Mouse (Mus musculus) midbrain, embryonic 14.5 days (tissue): ENCODE results near the gene Tbx5. TPM values are rescaled to one million over a fixed set of nuclear protein-coding genes. Genes with fewer than 3 reads are reported as not detected.

Experiments used
- ATAC-seq: fragments of 200-750 bp; cut with Nextera tagmentation; 2 replicates; pipeline ENCODE4 v1.8.0; 2017; ENCODE audit warnings: moderate number of reproducible peaks, moderate library complexity; ENCODE audit not compliant: low FRiP score, low TSS enrichment
- DNase-seq: peaks from one replicate; pipeline ENCODE4 v3.0.0-alpha.2; 2015
- H3K27ac ChIP-seq: fragments of 300-500 bp; sonication (generic); replicated peaks from 2 replicates; pipeline ENCODE4 v1.5.1; 2014; ENCODE audit warnings: mild to moderate bottlenecking, low read depth, low read length, moderate library complexity
- H3K27me3 ChIP-seq: fragments of 300-500 bp; sonication (generic); 2 replicates; pipeline ENCODE4 v1.6.1; 2014; ENCODE audit warnings: low read length, control low read depth, mixed read lengths; ENCODE audit not compliant: control insufficient read depth, insufficient read depth
- H3K36me3 ChIP-seq: fragments of 300-500 bp; sonication (generic); 2 replicates; pipeline ENCODE4 v1.6.1; 2014; ENCODE audit warnings: low read length, control low read depth; ENCODE audit not compliant: control insufficient read depth, insufficient read depth
- H3K4me1 ChIP-seq: fragments of 300-500 bp; sonication (generic); 2 replicates; pipeline ENCODE4 v1.6.1; 2014; ENCODE audit warnings: mild to moderate bottlenecking, antibody characterized with exemption, low read length, control low read depth; ENCODE audit not compliant: control insufficient read depth, insufficient read depth
- H3K4me2 ChIP-seq: fragments of 300-500 bp; sonication (generic); 2 replicates; pipeline ENCODE4 v1.6.1; 2014; ENCODE audit warnings: mild to moderate bottlenecking, low read length, moderate library complexity
- H3K4me3 ChIP-seq: fragments of 300-500 bp; sonication (generic); replicated peaks from 2 replicates; pipeline ENCODE4 v1.5.1; 2014; ENCODE audit warnings: low read depth, low read length
- H3K9ac ChIP-seq: fragments of 300-500 bp; sonication (generic); replicated peaks from 2 replicates; pipeline ENCODE4 v1.6.1; 2014; ENCODE audit warnings: mild to moderate bottlenecking, low read length, moderate library complexity
- H3K9me3 ChIP-seq: fragments of 300-500 bp; sonication (generic); 2 replicates; pipeline ENCODE4 v1.6.1; 2016; ENCODE audit warnings: low read length, control low read depth, mixed read lengths; ENCODE audit not compliant: control insufficient read depth
- WGBS: fragments of 180-500 bp; shearing (Covaris S2); extraction: QIAGEN DNeasy Blood & Tissue Kit; methylation state at CpG from one replicate; pipeline ENCODE4 v1.1.7; 2014; 5-methylcytosine and 5-hydroxymethylcytosine counted together
- polyA plus RNA-seq: library from polyadenylated mRNA; unstranded; fragments of >200 nt; fragmentation: Nextera tagmentation; extraction: Ambion mirVana; gene quantifications from 2 replicates; pipeline ENCODE4 v1.2.1, GENCODE M21; 2014

The Tbx5 gene
- polyA plus RNA-seq = 0.11 TPM in 1 of 2 replicates, not detected in the other

- Histone ChIP-seq H3K9me3 (no peaks in the 10 kb centered on the region), H3K36me3 (no peaks in the 10 kb centered on the region), H3K27ac (no peak within 1 kb of the TSS), H3K4me2 (no peak within 1 kb of the TSS), H3K4me1 (no peaks in the 10 kb centered on the region), H3K27me3 (peaks cover 93% of the 10 kb centered on the region), H3K9ac (no peak within 1 kb of the TSS), H3K4me3 (no peak within 1 kb of the TSS)
- ATAC-seq = no peak
- WGBS = under 1% methylated on average over 16 of the region's 16 CpGs
- peak; percentile 20 for DNase-seq
Measured at GRCm38 (mm10) chr5:119832479-119832796, at the start of gene Tbx5. Tbx5 (plus strand) TSS chr5:119832668.

DNA sequence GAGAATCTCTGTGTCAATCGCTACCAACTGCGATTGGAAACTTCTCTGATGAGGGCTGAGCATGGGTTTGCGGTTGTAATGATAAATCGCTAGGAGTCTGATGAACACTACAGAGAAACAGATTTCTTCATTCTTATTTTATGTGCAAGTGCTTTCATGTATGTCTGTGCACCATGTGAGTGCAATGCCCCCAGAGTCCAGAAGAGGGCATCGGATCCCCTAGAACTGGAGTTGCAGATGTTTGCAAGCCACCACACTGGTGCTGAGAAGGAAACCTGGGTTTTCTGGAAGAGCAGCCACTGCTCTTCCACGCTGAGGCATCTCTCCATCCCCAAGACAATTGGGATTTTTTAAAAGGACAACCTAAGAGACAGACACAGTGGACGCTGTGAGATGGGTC lies 46.5 kb upstream of the Tbx5 start:
- no peak for DNase-seq
- no peaks in the 10 kb centered on the region for H3K4me1 ChIP-seq
- no peak for ATAC-seq
- H3K36me3 ChIP-seq = no peaks in the 10 kb centered on the region
- no peaks in the 10 kb centered on the region for H3K27me3 ChIP-seq
- H3K4me2 ChIP-seq = no peak overlapping the region
- no peak overlapping the region for H3K27ac ChIP-seq
- H3K9ac ChIP-seq = no peak overlapping the region
- no peak overlapping the region for H3K4me3 ChIP-seq
- H3K9me3 ChIP-seq = no peaks in the 10 kb centered on the region
- 88% methylated on average over 7 of the region's 7 CpGs for WGBS

DNA sequence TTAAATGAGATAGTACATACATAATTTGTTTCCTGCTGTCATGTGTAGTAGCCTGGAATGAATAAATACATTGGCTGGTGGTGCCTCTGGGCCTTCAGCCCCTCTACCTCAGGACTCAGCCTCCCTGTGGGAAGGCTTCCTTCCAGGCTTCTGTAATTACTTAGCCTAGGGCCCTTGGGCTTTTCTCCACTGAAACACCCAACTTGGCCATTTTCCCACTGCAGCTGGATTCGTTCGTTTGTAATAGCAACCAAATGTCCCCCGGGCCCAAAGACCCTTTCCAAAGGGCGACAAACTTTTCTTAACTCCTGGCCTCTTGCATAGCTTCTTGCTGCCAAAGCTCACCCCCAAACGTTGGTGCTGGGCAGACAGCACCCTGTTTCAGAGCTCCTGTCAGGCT lies 40.8 kb upstream of the Tbx5 start:
- H3K36me3 ChIP-seq = no peaks in the 10 kb centered on the region
- H3K4me2 ChIP-seq = no peak overlapping the region
- no peak for ATAC-seq
- DNase-seq = no peak
- 62% methylated on average over 5 of the region's 5 CpGs for WGBS
- no peak overlapping the region for H3K4me3 ChIP-seq
- H3K9ac ChIP-seq = no peak overlapping the region
- H3K9me3 ChIP-seq = no peaks in the 10 kb centered on the region
- H3K27ac ChIP-seq = no peak overlapping the region
- peaks cover 39% of the 10 kb centered on the region for H3K27me3 ChIP-seq
- H3K4me1 ChIP-seq = no peaks in the 10 kb centered on the region

- Histone ChIP-seq H3K4me1 (no peaks in the 10 kb centered on the region), H3K4me2 (no peak overlapping the region), H3K36me3 (no peaks in the 10 kb centered on the region), H3K9me3 (no peaks in the 10 kb centered on the region), H3K9ac (no peak overlapping the region), H3K4me3 (no peak overlapping the region), H3K27me3 (peaks cover 62% of the 10 kb centered on the region), H3K27ac (no peak overlapping the region)
- ATAC-seq (no peak), DNase-seq (no peak)
- 2% methylated on average over 4 of the region's 4 CpGs for WGBS
Measured at GRCm38 (mm10) chr5:119793972-119794371, 38.5 kb upstream of the Tbx5 start.

- DNase-seq = no peak
- under 1% methylated on average over 6 of the region's 6 CpGs for WGBS
- no peaks in the 10 kb centered on the region for H3K9me3 ChIP-seq
- H3K36me3 ChIP-seq = no peaks in the 10 kb centered on the region
- H3K27ac ChIP-seq = no peak overlapping the region
- no peak overlapping the region for H3K4me2 ChIP-seq
- H3K9ac ChIP-seq = no peak overlapping the region
- peaks cover 76% of the 10 kb centered on the region for H3K27me3 ChIP-seq
- no peak for ATAC-seq
- H3K4me3 ChIP-seq = no peak overlapping the region
- no peaks in the 10 kb centered on the region for H3K4me1 ChIP-seq
Measured at GRCm38 (mm10) chr5:119795376-119795775, 37.1 kb upstream of the Tbx5 start.

- H3K36me3 ChIP-seq = no peaks in the 10 kb centered on the region
- H3K9me3 ChIP-seq = no peaks in the 10 kb centered on the region
- no peak overlapping the region for H3K4me2 ChIP-seq
- WGBS = 6% methylated on average over 3 of the region's 3 CpGs
- no peak overlapping the region for H3K9ac ChIP-seq
- no peak overlapping the region for H3K4me3 ChIP-seq
- DNase-seq = no peak
- no peak overlapping the region for H3K27ac ChIP-seq
- H3K27me3 ChIP-seq = peaks cover 80% of the 10 kb centered on the region
- ATAC-seq = no peak
- no peaks in the 10 kb centered on the region for H3K4me1 ChIP-seq
Measured at GRCm38 (mm10) chr5:119795777-119796176, 36.7 kb upstream of the Tbx5 start.

GRCm38 (mm10) chr5:119796443-119797160 lies 35.9 kb upstream of the Tbx5 start:
- no peak overlapping the region for H3K4me2 ChIP-seq
- no peaks in the 10 kb centered on the region for H3K36me3 ChIP-seq
- H3K9ac ChIP-seq = no peak overlapping the region
- DNase-seq (no peak), ATAC-seq (no peak)
- 1% methylated on average over 33 of the region's 33 CpGs for WGBS
- H3K27ac ChIP-seq = no peak overlapping the region
- no peaks in the 10 kb centered on the region for H3K9me3 ChIP-seq
- H3K4me3 ChIP-seq = no peak overlapping the region
- H3K4me1 ChIP-seq = no peaks in the 10 kb centered on the region
- peaks cover 88% of the 10 kb centered on the region for H3K27me3 ChIP-seq

DNA sequence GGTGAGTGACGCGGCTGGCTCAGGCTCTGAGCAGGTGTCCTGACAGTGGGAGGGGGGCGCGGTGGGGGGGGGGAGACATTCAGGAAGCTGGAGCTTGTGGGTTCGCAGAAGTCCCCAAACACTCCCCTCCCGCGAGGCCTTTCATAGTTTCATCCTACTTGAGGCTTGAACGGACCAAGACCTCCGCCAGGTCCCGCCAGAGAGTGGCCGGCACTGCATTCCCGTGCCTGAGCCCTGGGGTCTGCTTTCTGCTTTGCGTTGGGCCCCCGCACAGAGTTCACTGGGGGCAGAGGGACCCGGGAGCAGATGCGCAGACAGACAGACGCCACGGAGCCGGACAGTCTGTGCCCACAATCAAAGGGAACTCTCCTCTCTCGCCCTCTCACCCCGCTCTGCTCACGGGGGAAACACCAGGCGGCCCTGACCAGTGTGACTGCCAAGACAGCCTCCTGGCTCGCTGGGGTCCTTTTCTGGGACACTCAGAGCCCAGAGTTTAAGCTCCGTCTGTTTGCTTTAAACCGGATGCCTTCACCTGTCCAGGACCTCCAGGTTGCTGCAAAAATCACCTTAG lies 34.8 kb upstream of the Tbx5 start:
- H3K4me3 ChIP-seq = no peak overlapping the region
- H3K4me2 ChIP-seq = no peak overlapping the region
- no peaks in the 10 kb centered on the region for H3K9me3 ChIP-seq
- 1% methylated on average over 26 of the region's 26 CpGs for WGBS
- ATAC-seq (no peak), DNase-seq (no peak)
- no peaks in the 10 kb centered on the region for H3K36me3 ChIP-seq
- H3K4me1 ChIP-seq = no peaks in the 10 kb centered on the region
- peaks cover 98% of the 10 kb centered on the region for H3K27me3 ChIP-seq
- H3K27ac ChIP-seq = no peak overlapping the region
- no peak overlapping the region for H3K9ac ChIP-seq

GRCm38 (mm10) chr5:119798261-119798660 lies 34.2 kb upstream of the Tbx5 start:
- no peak for DNase-seq
- no peaks in the 10 kb centered on the region for H3K9me3 ChIP-seq
- H3K36me3 ChIP-seq = no peaks in the 10 kb centered on the region
- peaks cover 98% of the 10 kb centered on the region for H3K27me3 ChIP-seq
- H3K4me1 ChIP-seq = no peaks in the 10 kb centered on the region
- 2% methylated on average over 4 of the region's 4 CpGs for WGBS
- ATAC-seq = no peak
- no peak overlapping the region for H3K4me2 ChIP-seq
- no peak overlapping the region for H3K9ac ChIP-seq
- H3K27ac ChIP-seq = no peak overlapping the region
- H3K4me3 ChIP-seq = no peak overlapping the region
